Mouse (Mus musculus): ENCODE results near the gene Bst1. TPM values are rescaled to one million over a fixed set of nuclear protein-coding genes. Genes with fewer than 3 reads are reported as not detected.
A peak's percentile ranks its signal among the peaks of the same experiment; 100 is the strongest.

Bst1 gene
- polyA plus RNA-seq, 1 experiment, result 5.6 TPM

- 80% methylated on average over 1 of the region's 1 CpGs for WGBS
Measured at GRCm38 (mm10) chr5:43800700-43801099, 18.0 kb upstream of the Bst1 start.

GRCm38 (mm10) chr5:43801253-43801652, 17.4 kb upstream of the Bst1 start:
- DNase-seq (ENCODE audit: low read depth in 1 of 2, low spot score in 2 of 2), result no peak
- TF ChIP-seq POLR2A (IDR thresholded peaks at IDR 0.05; ENCODE audit: low read depth, low read length), result no peak
- no peak for TF ChIP-seq CTCF (IDR thresholded peaks at IDR 0.05; ENCODE audit: extremely low read depth, insufficient read depth, insufficient read length, insufficient replicate concordance)
- Histone ChIP-seq H3K36me3 (ENCODE audit: control insufficient read depth, insufficient read depth, low read length) (no peaks in the 10 kb centered on the region), H3K27ac (ENCODE audit: insufficient read depth, low read length) (no peak overlapping the region), H3K4me1 (ENCODE audit: control insufficient read depth, insufficient read depth, insufficient read length) (no peaks in the 10 kb centered on the region), H3K27me3 (ENCODE audit: control insufficient read depth, insufficient read depth, low read length) (no peaks in the 10 kb centered on the region), H3K4me3 (ENCODE audit: extremely low read depth, insufficient read depth, insufficient read length) (no peak overlapping the region)

More at GRCm38 (mm10) chr5:43800700-43801099, 18.0 kb upstream of the Bst1 start:
- H3K4me1 ChIP-seq (ENCODE audit: control insufficient read depth, insufficient read depth, insufficient read length), result no peaks in the 10 kb centered on the region
- TF ChIP-seq CTCF (IDR thresholded peaks at IDR 0.05; ENCODE audit: extremely low read depth, insufficient read depth, insufficient read length, insufficient replicate concordance) (no peak), POLR2A (IDR thresholded peaks at IDR 0.05; ENCODE audit: low read depth, low read length) (no peak)
- no peaks in the 10 kb centered on the region for H3K27me3 ChIP-seq (ENCODE audit: control insufficient read depth, insufficient read depth, low read length)
- H3K36me3 ChIP-seq (ENCODE audit: control insufficient read depth, insufficient read depth, low read length), result no peaks in the 10 kb centered on the region
- no peak overlapping the region for H3K4me3 ChIP-seq (ENCODE audit: extremely low read depth, insufficient read depth, insufficient read length)
- H3K27ac ChIP-seq (ENCODE audit: insufficient read depth, low read length), result no peak overlapping the region
- no peak for DNase-seq (ENCODE audit: low read depth in 1 of 2, low spot score in 2 of 2)

GRCm38 (mm10) chr5:43801798-43802197, 16.9 kb upstream of the Bst1 start:
- no peaks in the 10 kb centered on the region for H3K27me3 ChIP-seq (ENCODE audit: control insufficient read depth, insufficient read depth, low read length)
- no peak overlapping the region for H3K4me3 ChIP-seq (ENCODE audit: extremely low read depth, insufficient read depth, insufficient read length)
- 82% methylated on average over 4 of the region's 4 CpGs for WGBS
- H3K36me3 ChIP-seq (ENCODE audit: control insufficient read depth, insufficient read depth, low read length), result no peaks in the 10 kb centered on the region
- H3K4me1 ChIP-seq (ENCODE audit: control insufficient read depth, insufficient read depth, insufficient read length), result no peaks in the 10 kb centered on the region
- DNase-seq (ENCODE audit: low read depth in 1 of 2, low spot score in 2 of 2), result no peak
- H3K27ac ChIP-seq (ENCODE audit: insufficient read depth, low read length), result no peak overlapping the region
- no peak for TF ChIP-seq POLR2A (IDR thresholded peaks at IDR 0.05; ENCODE audit: low read depth, low read length)
- no peak for TF ChIP-seq CTCF (IDR thresholded peaks at IDR 0.05; ENCODE audit: extremely low read depth, insufficient read depth, insufficient read length, insufficient replicate concordance)

GRCm38 (mm10) chr5:43805401-43805800, 13.3 kb upstream of the Bst1 start:
- no peak for TF ChIP-seq CTCF (IDR thresholded peaks at IDR 0.05; ENCODE audit: extremely low read depth, insufficient read depth, insufficient read length, insufficient replicate concordance)
- no peak for TF ChIP-seq POLR2A (IDR thresholded peaks at IDR 0.05; ENCODE audit: low read depth, low read length)
- no peak overlapping the region for H3K27ac ChIP-seq (ENCODE audit: insufficient read depth, low read length)
- H3K36me3 ChIP-seq (ENCODE audit: control insufficient read depth, insufficient read depth, low read length), result no peaks in the 10 kb centered on the region
- no peak overlapping the region for H3K4me3 ChIP-seq (ENCODE audit: extremely low read depth, insufficient read depth, insufficient read length)
- H3K4me1 ChIP-seq (ENCODE audit: control insufficient read depth, insufficient read depth, insufficient read length), result peaks cover 4% of the 10 kb centered on the region; the same call in 1 of the 2 replicates
- WGBS, result 92% methylated on average over 2 of the region's 2 CpGs
- no peaks in the 10 kb centered on the region for H3K27me3 ChIP-seq (ENCODE audit: control insufficient read depth, insufficient read depth, low read length)
- DNase-seq (ENCODE audit: low read depth in 1 of 2, low spot score in 2 of 2), result no peak

- no peak for DNase-seq (ENCODE audit: low read depth in 1 of 2, low spot score in 2 of 2)
- no peak for TF ChIP-seq POLR2A (IDR thresholded peaks at IDR 0.05; ENCODE audit: low read depth, low read length)
- no peak for TF ChIP-seq CTCF (IDR thresholded peaks at IDR 0.05; ENCODE audit: extremely low read depth, insufficient read depth, insufficient read length, insufficient replicate concordance)
- H3K27me3 ChIP-seq (ENCODE audit: control insufficient read depth, insufficient read depth, low read length), result no peaks in the 10 kb centered on the region
- no peaks in the 10 kb centered on the region for H3K36me3 ChIP-seq (ENCODE audit: control insufficient read depth, insufficient read depth, low read length)
- peaks cover 4% of the 10 kb centered on the region; the same call in 1 of the 2 replicates for H3K4me1 ChIP-seq (ENCODE audit: control insufficient read depth, insufficient read depth, insufficient read length)
- no peak overlapping the region for H3K4me3 ChIP-seq (ENCODE audit: extremely low read depth, insufficient read depth, insufficient read length)
- WGBS, result 91% methylated on average over 7 of the region's 7 CpGs
- H3K27ac ChIP-seq (ENCODE audit: insufficient read depth, low read length), result no peak overlapping the region
Measured at GRCm38 (mm10) chr5:43806340-43806739, 12.3 kb upstream of the Bst1 start.

- WGBS, result 41% methylated on average over 4 of the region's 4 CpGs
- Histone ChIP-seq H3K4me3 (ENCODE audit: extremely low read depth, insufficient read depth, insufficient read length) (no peak overlapping the region), H3K27ac (ENCODE audit: insufficient read depth, low read length) (no peak overlapping the region), H3K4me1 (ENCODE audit: control insufficient read depth, insufficient read depth, insufficient read length) (peaks cover 4% of the 10 kb centered on the region; the same call in 1 of the 2 replicates), H3K27me3 (ENCODE audit: control insufficient read depth, insufficient read depth, low read length) (no peaks in the 10 kb centered on the region), H3K36me3 (ENCODE audit: control insufficient read depth, insufficient read depth, low read length) (no peaks in the 10 kb centered on the region)
- DNase-seq (ENCODE audit: low read depth in 1 of 2, low spot score in 2 of 2), result no peak
- TF ChIP-seq CTCF (IDR thresholded peaks at IDR 0.05; ENCODE audit: extremely low read depth, insufficient read depth, insufficient read length, insufficient replicate concordance) (no peak), POLR2A (IDR thresholded peaks at IDR 0.05; ENCODE audit: low read depth, low read length) (no peak)
Measured at GRCm38 (mm10) chr5:43806914-43807313, 11.8 kb upstream of the Bst1 start.

- 8% methylated on average over 48 of the region's 48 CpGs for WGBS
- DNase-seq (ENCODE audit: low read depth in 1 of 2, low spot score in 2 of 2), result peak; percentile 63 to 71
- H3K27ac ChIP-seq (ENCODE audit: insufficient read depth, low read length), result peak overlapping the region; percentile 53; the same call in 1 of the 2 replicates
Measured at GRCm38 (mm10) chr5:43807744-43808696, 10.7 kb upstream of the Bst1 start.

More at GRCm38 (mm10) chr5:43807744-43808696, 10.7 kb upstream of the Bst1 start:
- Histone ChIP-seq H3K27me3 (ENCODE audit: control insufficient read depth, insufficient read depth, low read length) (no peaks in the 10 kb centered on the region), H3K4me3 (ENCODE audit: extremely low read depth, insufficient read depth, insufficient read length) (peak overlapping the region; percentile 66), H3K36me3 (ENCODE audit: control insufficient read depth, insufficient read depth, low read length) (no peaks in the 10 kb centered on the region), H3K4me1 (ENCODE audit: control insufficient read depth, insufficient read depth, insufficient read length) (peaks cover 4% of the 10 kb centered on the region; the same call in 1 of the 2 replicates)
- TF ChIP-seq CTCF (IDR thresholded peaks at IDR 0.05; ENCODE audit: extremely low read depth, insufficient read depth, insufficient read length, insufficient replicate concordance), result no peak
- TF ChIP-seq POLR2A (IDR thresholded peaks at IDR 0.05; ENCODE audit: low read depth, low read length), result peak; percentile 16; the same call in 1 of the 2 replicates

Measured in spleen, adult 2 months (tissue).